Mouse (Mus musculus): ENCODE measurements at regions not wholly inside any gene's neighbourhood (a gene's known extent, or its start where the extent isn't known, plus 50 kb on each side); places are given as distances from the start of the nearest gene placed in this dataset.

DNA sequence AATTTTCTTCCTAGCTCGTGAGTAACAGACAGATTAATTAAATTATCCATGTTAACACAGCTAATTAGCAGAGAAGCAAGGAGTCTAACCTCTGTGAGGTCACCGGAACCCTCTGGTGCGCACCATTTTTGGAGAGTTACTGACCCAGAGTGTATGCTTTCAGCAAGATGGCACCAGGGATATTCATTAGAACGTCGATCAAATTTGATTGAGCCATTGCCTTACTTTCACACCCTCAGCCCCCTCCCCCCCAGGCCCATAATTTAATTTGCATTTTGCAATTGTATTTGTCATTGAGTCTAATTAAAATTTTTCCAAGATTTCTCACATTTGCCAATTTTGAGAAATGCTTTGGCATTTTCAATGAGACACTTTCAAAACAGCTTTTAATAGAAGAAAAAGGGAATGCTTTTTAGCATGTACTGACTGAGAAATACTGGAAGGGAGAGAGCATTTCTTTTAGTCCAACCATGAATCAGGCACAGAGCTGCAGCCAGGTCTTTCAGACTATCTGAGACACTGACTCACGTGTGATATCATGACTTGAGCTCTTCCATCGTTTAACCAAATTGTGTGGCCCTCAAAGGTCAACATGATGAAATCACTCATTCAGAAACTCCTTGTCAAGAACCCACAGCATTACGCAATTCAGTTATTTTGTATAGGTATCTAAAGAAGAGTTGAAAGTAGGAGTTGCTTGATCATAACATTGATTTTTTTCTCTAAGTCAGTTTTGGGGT is 198.6 kb downstream of the Fam198b start:
- no peak for TF ChIP-seq GATA1 (IDR thresholded peaks at IDR 0.05; ENCODE audit: borderline replicate concordance, low read length)
- TF ChIP-seq CTCF (IDR thresholded peaks at IDR 0.05; ENCODE audit: low read depth, low read length) = no peak
- TF ChIP-seq GATA2 (IDR thresholded peaks at IDR 0.05; ENCODE audit: borderline replicate concordance, low read depth, low read length) = no peak

Data from G1E (cell line).